Mouse (Mus musculus) B cell, adult (primary cell): ENCODE data around the gene Sh3gl3. TPM values are rescaled to one million over a fixed set of nuclear protein-coding genes. Genes with fewer than 3 reads are reported as not detected.

Experiments used
- total RNA-seq: library from RNA; stranded (reverse); gene quantifications from 4 replicates; pipeline ENCODE4 v1.2.4, GENCODE M21; 2023; ENCODE audit not compliant: inconsistent age

Sh3gl3 gene
- not detected in 4 replicates for total RNA-seq

DNA sequence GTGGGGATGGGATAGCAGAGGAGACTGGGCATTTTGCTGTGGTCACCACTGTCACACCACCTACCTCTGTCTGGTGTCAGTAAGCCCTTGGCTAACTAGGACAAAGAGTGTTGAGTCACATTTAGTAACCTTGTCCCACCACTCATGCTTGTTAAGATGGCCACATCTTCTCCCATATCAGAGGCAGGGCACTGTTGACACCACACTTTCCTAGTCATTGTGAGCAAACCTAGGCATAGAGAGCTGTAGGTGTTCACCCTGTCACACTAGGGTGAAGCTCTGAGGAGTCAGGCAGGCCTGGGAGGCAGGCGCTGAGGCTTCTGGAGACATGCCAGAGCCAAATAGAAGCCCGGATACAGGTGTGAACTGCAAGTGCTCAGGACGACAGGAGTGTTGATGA is at the start of gene Sh3gl3:
TSS of gene Sh3gl3 (plus strand) at position 301 of the 400 bp plus-strand sequence.

DNA sequence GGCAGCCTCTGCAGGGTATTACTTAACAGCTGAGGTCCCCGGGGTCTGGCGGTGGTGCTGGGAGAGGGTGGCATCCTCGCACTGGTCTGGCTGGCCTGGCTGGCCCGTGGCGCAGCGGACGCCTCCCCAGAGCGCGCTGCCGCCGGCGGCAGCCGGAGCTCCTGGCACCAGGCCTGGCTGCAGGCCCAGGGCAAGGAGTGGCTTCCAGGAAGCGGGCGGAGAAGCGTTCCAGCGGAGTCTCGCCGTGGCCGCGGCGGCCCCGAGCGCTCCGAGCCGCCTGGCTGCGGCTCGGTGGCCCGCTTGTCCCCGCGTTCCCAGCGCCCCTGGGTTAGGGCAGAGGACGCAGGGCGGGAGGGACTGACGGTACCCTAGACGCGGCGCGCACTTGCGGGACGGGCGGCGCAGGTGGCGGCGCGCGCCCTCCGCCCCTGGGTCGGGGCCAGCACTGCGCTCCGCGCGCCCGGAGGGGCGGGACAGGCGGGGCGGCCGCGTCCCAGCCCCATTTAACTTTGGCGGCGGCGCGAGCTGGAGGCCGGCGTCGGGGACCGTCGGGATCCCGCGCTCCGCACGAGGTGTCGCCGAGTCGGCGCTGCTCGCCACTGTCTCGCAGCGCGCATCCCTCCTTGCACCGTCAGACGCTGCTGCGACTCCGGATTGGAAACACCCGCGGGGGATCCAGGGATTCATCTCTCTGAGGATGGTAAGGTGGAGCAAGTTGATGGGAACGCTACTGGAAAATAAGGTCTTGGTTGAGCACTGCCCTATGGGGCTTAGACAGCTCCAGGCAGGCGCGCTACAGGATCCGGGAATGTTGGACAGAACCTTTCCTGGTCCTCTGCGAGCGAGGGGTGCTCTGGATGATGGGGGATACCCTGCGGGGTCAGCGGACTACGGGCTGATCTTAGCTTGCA is 161.8 kb downstream of the Sh3gl3 start, which contains the start of gene Adamtsl3:
TSS of gene Adamtsl3 (plus strand) at position 484 of the 911 bp plus-strand sequence.

Other genes starting within 250 kb of the Sh3gl3 start
- gene Hdgfl3, start 239.4 kb upstream of the Sh3gl3 start, total RNA-seq, result 2.8 to 3.5 TPM (median 3.3 TPM) in 4 replicates
- gene Bnc1, start 181.5 kb upstream of the Sh3gl3 start, total RNA-seq, result 0.12 to 0.19 TPM in 2 of 4 replicates, not detected in the others
- gene Adamtsl3, start 161.9 kb downstream of the Sh3gl3 start, total RNA-seq, result not detected in 4 replicates